Mouse (Mus musculus) liver, adult 2 months (tissue): ENCODE results near the gene Bbx.

Experiments used
- CTCF ChIP-seq: fragments of 200-500 bp; IDR thresholded peaks from 2 replicates; pipeline ENCODE4 v1.5.1; 2011; ENCODE audit warnings: low read depth, low read length, control low read depth
- POLR2A ChIP-seq: fragments of 200-500 bp; IDR thresholded peaks from 2 replicates; pipeline ENCODE4 v1.6.1; 2011; ENCODE audit warnings: low read length, control low read depth; ENCODE audit not compliant: insufficient read depth; ENCODE audit errors: extremely low read depth

DNA sequence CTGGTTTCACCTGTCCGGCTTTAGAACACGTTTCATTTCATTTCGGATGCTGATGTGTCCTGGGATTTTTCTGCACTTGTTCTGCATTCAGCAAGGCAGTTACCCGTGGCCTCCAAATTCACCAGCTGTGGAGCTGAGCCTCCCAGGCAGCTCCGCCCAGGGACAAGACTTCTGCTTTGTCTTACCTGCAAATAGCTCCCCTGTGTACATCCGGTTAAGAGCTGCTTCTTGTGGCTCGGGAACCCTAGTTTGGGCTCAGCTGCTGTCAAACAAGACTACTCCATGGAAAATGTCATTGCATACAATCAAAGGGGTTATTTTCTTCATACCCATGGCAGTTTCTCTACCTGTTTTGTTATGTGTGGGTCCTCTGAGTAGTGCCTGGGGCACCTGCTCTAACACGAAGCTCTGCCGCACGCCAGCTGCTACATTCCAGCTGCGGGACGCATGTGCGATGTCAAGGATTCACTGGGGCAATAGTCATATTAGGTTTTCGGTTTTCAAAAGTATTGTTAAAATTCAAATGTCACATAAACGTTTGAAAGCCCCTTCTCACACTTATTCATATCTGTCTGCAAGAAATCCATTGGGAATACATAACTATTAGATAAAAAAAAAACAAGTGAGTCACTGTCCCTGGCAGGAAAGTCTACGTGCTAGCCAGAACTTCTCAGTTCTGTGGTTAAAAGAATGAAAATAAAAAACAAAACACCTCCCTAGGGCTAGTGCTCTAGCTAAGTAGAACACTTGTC, 264.8 kb downstream of the Bbx start:
- TF ChIP-seq CTCF (no peak), POLR2A (no peak)
